Mouse (Mus musculus) stomach, adult 2 months (tissue): ENCODE data around the gene Ppp1r13b. TPM values are rescaled to one million over a fixed set of nuclear protein-coding genes. Genes with fewer than 3 reads are reported as not detected.

ENCODE experiments used
- polyA plus RNA-seq: library from polyadenylated mRNA; depleted of rRNA; stranded (reverse); fragments of >200 nt; gene quantifications from 2 replicates; pipeline ENCODE4 v1.2.3, GENCODE M21; 2012; rRNA removed

Gene Ppp1r13b
- polyA plus RNA-seq, result 10.0 and 10.8 TPM in 2 replicates

GRCm38 (mm10) chr12:111907970-111908681 is at the start of gene Ppp1r13b:
Gene Ppp1r13b, minus strand, starts transcription at chr12:111908110.

GRCm38 (mm10) chr12:111813766-111814617 is 93.9 kb downstream of the Ppp1r13b start, which contains the start of the genes Xrcc3 and Zfyve21:
Gene Xrcc3, minus strand, starts transcription at chr12:111813873.
Gene Zfyve21, plus strand, starts transcription at chr12:111814170.

Other genes starting within 250 kb of the Ppp1r13b start
- gene Ckb, start 235.8 kb downstream of the Ppp1r13b start, polyA plus RNA-seq, result 778 and 1,172 TPM in 2 replicates
- 26.5 and 29.4 TPM in 2 replicates for gene Trmt61a, start 230.0 kb downstream of the Ppp1r13b start, polyA plus RNA-seq
- 1.9 and 3.1 TPM in 2 replicates for gene Bag5, start 194.9 kb downstream of the Ppp1r13b start, polyA plus RNA-seq
- gene Apopt1, start 194.8 kb downstream of the Ppp1r13b start, polyA plus RNA-seq, result 33.7 and 36.3 TPM in 2 replicates
- 31.1 and 42.6 TPM in 2 replicates for gene Klc1, start 149.3 kb downstream of the Ppp1r13b start, polyA plus RNA-seq
- gene Xrcc3, start 94.2 kb downstream of the Ppp1r13b start, polyA plus RNA-seq, result 2.9 and 3.3 TPM in 2 replicates
- 16.7 and 17.7 TPM in 2 replicates for gene Zfyve21, start 93.9 kb downstream of the Ppp1r13b start, polyA plus RNA-seq
- 3.6 and 4.0 TPM in 2 replicates for gene Atp5mpl, start 58.9 kb upstream of the Ppp1r13b start, polyA plus RNA-seq
- gene Tdrd9, start 63.4 kb upstream of the Ppp1r13b start, polyA plus RNA-seq, result 0.03 TPM in 1 of 2 replicates, not detected in the other
- 0.22 TPM in 1 of 2 replicates, not detected in the other for gene Rd3l, start 73.2 kb upstream of the Ppp1r13b start, polyA plus RNA-seq
- gene Aspg, start 198.6 kb upstream of the Ppp1r13b start, polyA plus RNA-seq, result 3.8 and 4.5 TPM in 2 replicates
- 2.5 and 3.5 TPM in 2 replicates for gene Kif26a, start 238.1 kb upstream of the Ppp1r13b start, polyA plus RNA-seq